Mouse (Mus musculus) C2C12 (cell line): Measurements from ENCODE around the gene Hnrnpl. TPM values are rescaled to one million over a fixed set of nuclear protein-coding genes. Genes with fewer than 3 reads are reported as not detected.

Source experiments
- H3K27me3 ChIP-seq: one replicate; pipeline ENCODE4 v1.6.1; 2011; ENCODE audit not compliant: control insufficient read depth, insufficient read depth, insufficient read length
- H3K36me3 ChIP-seq: one replicate; pipeline ENCODE4 v1.6.1; 2011; ENCODE audit not compliant: control insufficient read depth, insufficient read depth
- H3K4me3 ChIP-seq: one replicate; pipeline ENCODE4 v1.5.1; 2011; ENCODE audit warnings: mild to moderate bottlenecking, control low read depth; ENCODE audit not compliant: poor library complexity, insufficient read depth, severe bottlenecking
- H3K79me2 ChIP-seq: one replicate; pipeline ENCODE4 v1.6.1; 2011; ENCODE audit not compliant: control insufficient read depth, insufficient read depth
- H3K79me3 ChIP-seq: one replicate; pipeline ENCODE4 v1.6.1; 2011; ENCODE audit warnings: low read depth, control low read depth
- H3ac ChIP-seq: one replicate; pipeline ENCODE3; 2011; ENCODE audit warnings: low read depth; ENCODE audit not compliant: control insufficient read depth, insufficient read length
- CEBPB ChIP-seq: IDR thresholded peaks from one replicate; pipeline ENCODE4 v1.6.1; 2011; ENCODE audit warnings: low read depth, mild to moderate bottlenecking, control low read depth, moderate library complexity
- CTCF ChIP-seq: IDR thresholded peaks from one replicate; pipeline ENCODE4 v1.5.1; 2011; ENCODE audit not compliant: control insufficient read depth, insufficient read depth, insufficient read length
- FOSL1 ChIP-seq: IDR thresholded peaks from one replicate; pipeline ENCODE4 v1.8.0; 2011; ENCODE audit warnings: mild to moderate bottlenecking, low read length; ENCODE audit not compliant: poor library complexity, insufficient read depth, severe bottlenecking
- MAX ChIP-seq: IDR thresholded peaks from one replicate; pipeline ENCODE4 v1.6.1; 2011; ENCODE audit warnings: mild to moderate bottlenecking, control low read depth
- MYOD1 ChIP-seq: IDR thresholded peaks from one replicate; pipeline ENCODE4 v1.6.1; 2011; ENCODE audit warnings: low read depth; ENCODE audit not compliant: control insufficient read depth, insufficient read length
- MYOG ChIP-seq: IDR thresholded peaks from one replicate; pipeline ENCODE4 v1.6.1; 2011; ENCODE audit not compliant: control insufficient read depth, insufficient read length; ENCODE audit errors: extremely low read depth
- USF1 ChIP-seq: IDR thresholded peaks from one replicate; pipeline ENCODE4 v1.6.1; 2011; ENCODE audit warnings: low read depth, mild to moderate bottlenecking, control low read depth, moderate library complexity
- polyA plus RNA-seq: library from polyadenylated mRNA; unstranded; fragments of >200 nt; fragmentation: generic; extraction: Trizol; gene quantifications from one replicate; pipeline ENCODE4 v1.2.1, GENCODE M21; 2012; ENCODE audit warnings: missing spikeins

Hnrnpl gene
- polyA plus RNA-seq, 1 experiment: 303 TPM

DNA sequence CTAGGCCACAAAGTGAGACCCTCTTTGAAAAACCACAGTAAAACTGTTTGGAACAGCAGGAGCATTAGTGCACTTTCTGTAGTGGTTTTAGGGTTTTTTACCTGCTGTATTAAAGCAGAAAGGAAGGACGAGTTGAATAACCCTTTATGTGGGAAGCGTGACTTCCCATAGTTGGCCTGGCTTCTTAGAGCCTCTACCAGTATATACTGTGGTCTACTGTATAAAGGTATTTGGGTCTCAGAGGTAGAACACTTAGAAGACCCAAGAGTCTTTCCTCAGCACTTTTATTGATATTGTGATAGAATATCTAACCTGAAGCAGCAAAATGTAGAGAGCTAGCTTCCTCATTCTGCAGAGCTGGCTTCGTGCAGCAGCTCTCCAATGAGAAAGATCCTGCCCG lies 11.2 kb downstream of the Hnrnpl start:
- Histone ChIP-seq H3K36me3 (peaks cover 83% of the 10 kb centered on the region), H3K79me3 (peaks cover 43% of the 10 kb centered on the region), H3ac (no peak overlapping the region), H3K79me2 (peaks cover 46% of the 10 kb centered on the region), H3K4me3 (no peak overlapping the region), H3K27me3 (no peaks in the 10 kb centered on the region)
- TF ChIP-seq CEBPB (no peak), MYOG (no peak), FOSL1 (no peak), USF1 (no peak), MYOD1 (no peak), CTCF (no peak), MAX (no peak)

DNA sequence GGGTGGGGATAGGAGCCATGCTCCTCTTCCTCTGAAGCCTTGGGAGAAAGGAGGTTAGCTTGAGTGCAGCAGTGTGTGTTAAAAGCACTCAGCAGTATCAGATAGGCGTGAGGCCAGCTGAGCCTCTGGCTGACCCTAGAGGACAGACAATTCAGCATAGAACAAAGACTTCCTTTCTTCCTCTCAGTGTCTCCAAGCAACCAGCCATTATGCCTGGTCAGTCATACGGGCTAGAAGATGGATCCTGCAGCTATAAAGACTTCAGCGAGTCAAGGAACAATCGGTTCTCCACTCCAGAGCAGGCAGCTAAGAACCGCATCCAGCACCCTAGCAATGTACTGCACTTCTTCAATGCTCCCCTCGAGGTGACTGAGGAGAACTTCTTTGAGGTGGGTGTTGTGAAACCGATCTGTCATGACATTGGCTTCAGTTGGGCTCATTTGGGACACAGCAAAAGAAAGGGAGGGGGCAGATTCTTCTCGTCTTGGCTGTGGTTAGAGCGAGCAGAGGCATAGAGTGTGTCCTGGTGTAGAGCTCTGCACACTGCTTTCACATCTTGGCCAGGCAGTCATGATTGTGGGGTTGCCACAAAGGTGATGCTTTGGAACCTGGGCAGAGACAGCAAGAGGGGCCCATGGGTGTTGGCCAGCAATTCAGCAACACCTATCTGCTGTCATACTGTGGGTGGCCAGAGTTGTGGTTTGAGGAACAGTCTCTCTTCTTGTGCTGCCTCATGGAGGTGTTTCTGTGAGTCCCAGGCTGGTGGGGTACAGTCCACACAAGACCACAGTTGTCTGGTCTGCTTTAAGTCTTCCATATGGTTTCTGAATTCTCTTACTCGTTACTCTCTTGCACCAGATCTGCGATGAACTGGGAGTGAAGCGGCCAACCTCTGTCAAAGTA lies 12.3 kb downstream of the Hnrnpl start:
- H3K4me3 ChIP-seq: no peak overlapping the region
- TF ChIP-seq MYOD1 (no peak), USF1 (no peak), FOSL1 (no peak), MAX (no peak), MYOG (no peak), CEBPB (no peak)
- H3K79me3 ChIP-seq: peaks cover 33% of the 10 kb centered on the region
- no peak overlapping the region for H3ac ChIP-seq
- H3K27me3 ChIP-seq: no peaks in the 10 kb centered on the region
- peaks cover 35% of the 10 kb centered on the region for H3K79me2 ChIP-seq
- peaks cover 73% of the 10 kb centered on the region for H3K36me3 ChIP-seq

DNA sequence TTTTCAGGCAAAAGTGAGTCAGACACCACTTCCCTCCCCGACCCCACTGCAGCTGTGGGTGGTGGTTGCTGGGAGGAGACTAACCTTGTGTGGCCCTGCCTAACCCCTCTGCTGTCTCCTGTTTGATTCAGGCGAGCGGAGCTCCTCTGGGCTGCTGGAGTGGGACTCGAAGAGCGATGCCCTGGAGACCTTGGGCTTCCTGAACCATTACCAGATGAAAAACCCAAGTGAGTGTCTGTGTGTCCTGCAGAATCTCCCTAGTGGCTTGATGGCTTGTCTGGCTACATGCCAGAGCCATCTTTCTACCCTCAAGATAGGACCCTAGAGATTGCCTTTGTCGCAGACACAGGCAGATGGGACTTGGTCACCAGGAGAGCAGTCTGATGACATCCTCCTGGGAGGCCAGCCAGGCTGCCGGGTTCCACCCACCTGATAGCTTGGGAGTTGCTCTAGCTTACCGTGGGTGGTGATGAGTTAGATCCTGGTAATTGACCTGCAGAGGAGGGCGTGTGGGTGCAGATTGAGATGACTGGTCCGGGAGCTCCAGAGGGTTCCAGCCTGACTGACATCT lies 13.0 kb downstream of the Hnrnpl start:
- Histone ChIP-seq H3ac (peak overlapping the region; percentile 13), H3K36me3 (peaks cover 66% of the 10 kb centered on the region), H3K4me3 (no peak overlapping the region), H3K27me3 (no peaks in the 10 kb centered on the region), H3K79me3 (peaks cover 26% of the 10 kb centered on the region), H3K79me2 (peaks cover 28% of the 10 kb centered on the region)
- TF ChIP-seq CEBPB (no peak), MAX (no peak), USF1 (no peak), MYOD1 (peak; percentile 43), CTCF (no peak), MYOG (no peak)

DNA sequence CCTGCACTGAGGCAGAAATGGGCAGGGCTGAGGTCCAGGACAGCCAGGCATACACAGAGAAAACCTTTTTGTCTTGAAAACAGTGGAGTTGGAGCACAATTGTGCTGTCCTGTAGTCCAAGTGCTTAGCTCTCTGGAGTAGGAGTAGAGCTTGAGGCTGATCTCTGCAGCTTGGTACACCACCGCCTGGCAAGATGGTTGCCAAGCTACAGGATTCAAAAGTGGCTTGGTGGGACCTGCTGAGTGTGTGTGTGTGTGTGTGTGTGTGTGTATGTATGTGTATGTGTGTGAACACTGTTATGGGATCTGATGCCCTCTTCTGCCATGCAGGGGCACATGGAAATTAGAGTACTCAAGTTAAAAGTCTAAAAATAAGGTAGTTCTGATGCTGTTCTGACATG lies 14.2 kb downstream of the Hnrnpl start:
- Histone ChIP-seq H3K27me3 (no peaks in the 10 kb centered on the region), H3K4me3 (no peak overlapping the region), H3ac (no peak overlapping the region), H3K79me2 (peaks cover 16% of the 10 kb centered on the region), H3K79me3 (peaks cover 15% of the 10 kb centered on the region), H3K36me3 (peaks cover 54% of the 10 kb centered on the region)
- TF ChIP-seq MYOD1 (no peak), MYOG (no peak), CTCF (no peak), CEBPB (no peak), USF1 (no peak), MAX (no peak), FOSL1 (no peak)

DNA sequence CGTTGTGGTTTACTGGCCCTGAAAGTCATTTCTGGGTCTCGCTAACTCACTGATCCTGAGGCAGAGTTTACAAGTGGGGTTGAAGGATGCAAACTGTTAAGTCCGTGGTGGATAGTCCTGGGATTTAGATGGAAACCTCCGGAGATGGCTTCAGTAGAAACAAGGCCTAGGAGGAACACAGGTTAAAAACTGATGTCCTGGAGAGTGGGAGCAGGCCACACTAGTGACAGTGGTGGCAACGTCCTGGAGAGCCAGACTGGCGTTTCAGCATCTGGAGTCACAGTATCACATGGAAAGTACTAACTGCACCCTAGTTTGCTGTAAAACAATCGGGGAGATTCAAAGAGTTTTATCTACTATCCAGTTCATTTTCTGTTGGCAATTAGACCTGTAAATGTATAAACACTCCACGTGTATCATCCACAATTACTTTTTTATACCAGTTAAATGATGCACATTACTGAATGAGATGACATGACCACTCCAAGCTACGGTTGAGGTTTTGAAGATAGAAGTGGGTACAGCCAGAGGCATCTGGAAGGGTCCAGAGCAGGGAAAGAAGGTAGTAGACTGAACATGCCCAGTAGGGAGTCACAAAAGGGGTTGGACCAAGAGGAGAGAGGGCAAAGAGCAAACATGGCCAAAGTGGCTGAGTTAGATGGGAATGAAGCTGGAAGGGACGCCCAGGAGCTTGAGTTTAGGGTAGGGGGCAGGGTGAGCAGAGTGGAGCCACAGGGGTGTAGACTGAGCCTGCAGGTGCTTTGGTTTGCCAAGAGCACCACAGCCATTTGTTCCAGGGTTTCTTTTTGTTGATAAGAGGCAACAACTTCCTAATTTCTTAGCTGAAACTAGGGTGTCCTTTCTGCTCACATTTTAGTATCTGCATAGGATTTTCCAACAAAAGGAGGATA lies 14.9 kb downstream of the Hnrnpl start:
- Histone ChIP-seq H3K36me3 (peaks cover 47% of the 10 kb centered on the region), H3ac (no peak overlapping the region), H3K27me3 (no peaks in the 10 kb centered on the region), H3K79me3 (peaks cover 8% of the 10 kb centered on the region), H3K79me2 (peaks cover 9% of the 10 kb centered on the region), H3K4me3 (no peak overlapping the region)
- TF ChIP-seq MYOD1: no peak
- no peak for TF ChIP-seq MYOG
- TF ChIP-seq CEBPB: no peak
- no peak for TF ChIP-seq USF1
- no peak for TF ChIP-seq FOSL1
- TF ChIP-seq CTCF: no peak
- no peak for TF ChIP-seq MAX
